Mouse (Mus musculus): Measurements from ENCODE around the gene Pcp4l1. TPM values are rescaled to one million over a fixed set of nuclear protein-coding genes. Genes with fewer than 3 reads are reported as not detected.

Gene Pcp4l1
- total and polyA plus RNA-seq, 3 experiments, result not detected

DNA sequence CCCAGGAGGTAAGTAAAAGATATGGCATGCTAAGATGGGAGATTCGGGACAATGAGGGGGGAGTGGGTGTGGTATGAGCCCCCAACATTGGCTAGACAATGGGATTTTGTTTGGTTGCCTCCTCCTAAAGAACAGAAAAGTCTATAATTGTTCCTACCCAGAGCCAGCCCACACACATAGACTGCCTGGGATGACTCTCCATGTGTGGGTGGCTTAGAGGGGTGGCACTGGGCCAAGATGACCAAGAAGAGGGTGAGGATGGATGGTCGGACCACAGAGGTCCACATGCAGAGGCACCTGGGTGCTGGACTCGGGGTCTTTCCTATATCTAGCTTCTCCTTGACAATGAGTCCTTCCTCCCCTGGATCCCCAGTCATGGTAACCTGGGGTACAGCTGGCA lies 39.4 kb downstream of the Pcp4l1 start:
- DNase-seq (ENCODE audit: low read depth, low spot score), result no peak
- no peak overlapping the region for H3K4me3 ChIP-seq (ENCODE audit: control insufficient read depth in 1 of 2, insufficient read depth in 1 of 2, low read depth in 2 of 2, low read length in 2 of 2)
- peaks cover 0 to 10% of the 10 kb centered on the region in 2 experiments; a peak in 2 of 4 replicates for H3K36me3 ChIP-seq (ENCODE audit: control insufficient read depth in 1 of 2, insufficient read depth in 2 of 2, low read length in 2 of 2)
- H3K27ac ChIP-seq (ENCODE audit: control insufficient read depth, low read depth, low read length), result no peak overlapping the region
- H3K79me2 ChIP-seq (ENCODE audit: control insufficient read depth, insufficient read depth, low read length, poor library complexity), result no peaks in the 10 kb centered on the region
- H3K4me1 ChIP-seq (ENCODE audit: control insufficient read depth in 1 of 2, insufficient read depth in 2 of 2, low read length in 2 of 2), result peaks cover 0 to 18% of the 10 kb centered on the region in 2 experiments; a peak in 1 of 4 replicates
- TF ChIP-seq NRF1 (IDR thresholded peaks at IDR 0.05; ENCODE audit: insufficient read depth, low read depth, low read length, poor library complexity, severe bottlenecking) (no peak), MYB (IDR thresholded peaks at IDR 0.05; ENCODE audit: low read depth, low read length) (no peak), TBP (IDR thresholded peaks at IDR 0.05; ENCODE audit: low read depth, low read length) (no peak), GABPA (IDR thresholded peaks at IDR 0.05; ENCODE audit: low read depth, low read length) (no peak), KAT2A (conservative IDR thresholded peaks at IDR 0.05; ENCODE audit: low read depth, low read length) (no peak), USF1 (IDR thresholded peaks at IDR 0.05; ENCODE audit: low read depth, low read length) (no peak), POLR2A (IDR thresholded peaks at IDR 0.05; ENCODE audit: control insufficient read depth in 1 of 2, insufficient read depth in 1 of 2, low read depth in 1 of 2, low read length in 2 of 2, poor library complexity in 1 of 2) (no peak), BHLHE40 (IDR thresholded peaks at IDR 0.05; ENCODE audit: borderline replicate concordance, low read depth, low read length) (no peak), MXI1 (IDR thresholded peaks at IDR 0.05; ENCODE audit: low read depth, low read length) (no peak), ETS1 (IDR thresholded peaks at IDR 0.05; ENCODE audit: low read depth, low read length) (no peak), TCF12 (IDR thresholded peaks at IDR 0.05; ENCODE audit: low read depth, low read length) (no peak), ZMIZ1 (IDR thresholded peaks at IDR 0.05; ENCODE audit: low read depth, low read length) (no peak), CHD1 (IDR thresholded peaks at IDR 0.05; ENCODE audit: low read depth, low read length) (no peak)
- no peaks in the 10 kb centered on the region; a peak in 1 of 4 replicates for H3K27me3 ChIP-seq (ENCODE audit: control insufficient read depth in 1 of 2, insufficient read depth in 2 of 2, low read length in 2 of 2)
- H3K9ac ChIP-seq (ENCODE audit: control insufficient read depth, low read depth, low read length, poor library complexity, severe bottlenecking), result no peak overlapping the region
- H3K9me3 ChIP-seq (replicated peaks; ENCODE audit: insufficient read depth, low read length), result no peaks in the 10 kb centered on the region

DNA sequence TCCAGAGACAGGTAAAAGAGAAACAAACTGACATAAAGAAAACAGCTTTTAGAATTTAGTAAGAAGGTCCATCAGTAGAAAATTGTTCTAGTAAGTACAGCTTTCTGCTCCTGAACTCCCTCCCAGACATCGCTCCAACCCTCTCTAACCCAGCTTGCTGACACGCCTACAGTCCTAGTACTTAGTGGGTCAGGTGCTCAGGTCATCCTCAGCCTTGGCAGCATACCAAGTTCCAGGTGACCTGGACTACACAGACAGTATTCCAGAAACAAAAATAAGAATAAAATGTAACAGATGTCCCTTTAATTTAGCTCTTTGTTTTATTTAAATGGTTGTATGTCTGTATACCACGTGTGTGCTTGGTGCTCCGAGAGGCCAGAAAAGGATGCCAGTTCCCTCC lies 44.1 kb downstream of the Pcp4l1 start:
- peaks cover 14% of the 10 kb centered on the region for H3K79me2 ChIP-seq (ENCODE audit: control insufficient read depth, insufficient read depth, low read length, poor library complexity)
- H3K27ac ChIP-seq (ENCODE audit: control insufficient read depth, low read depth, low read length), result no peak overlapping the region
- peaks cover 2 to 26% of the 10 kb centered on the region in 2 experiments for H3K4me1 ChIP-seq (ENCODE audit: control insufficient read depth in 1 of 2, insufficient read depth in 2 of 2, low read length in 2 of 2)
- H3K27me3 ChIP-seq (ENCODE audit: control insufficient read depth in 1 of 2, insufficient read depth in 2 of 2, low read length in 2 of 2), result no peaks in the 10 kb centered on the region
- DNase-seq (ENCODE audit: low read depth, low spot score), result no peak
- H3K36me3 ChIP-seq (ENCODE audit: control insufficient read depth in 1 of 2, insufficient read depth in 2 of 2, low read length in 2 of 2), result peaks cover 0 to 22% of the 10 kb centered on the region in 2 experiments; a peak in 2 of 4 replicates
- H3K4me3 ChIP-seq (ENCODE audit: control insufficient read depth in 1 of 2, insufficient read depth in 1 of 2, low read depth in 2 of 2, low read length in 2 of 2), result no peak overlapping the region
- H3K9me3 ChIP-seq (replicated peaks; ENCODE audit: insufficient read depth, low read length), result no peaks in the 10 kb centered on the region
- TF ChIP-seq ZNF384 (IDR thresholded peaks at IDR 0.05; ENCODE audit: low read depth, low read length), result no peak
- TF ChIP-seq MXI1 (IDR thresholded peaks at IDR 0.05; ENCODE audit: low read depth, low read length), result no peak
- TF ChIP-seq CTCF (IDR thresholded peaks at IDR 0.05 in 2 of 3, conservative IDR thresholded peaks at IDR 0.05 in 1 of 3; ENCODE audit: control insufficient read depth in 1 of 3, insufficient read depth in 1 of 3, low read depth in 2 of 3, low read length in 3 of 3, poor library complexity in 1 of 3, severe bottlenecking in 1 of 3), result no peak
- no peak for TF ChIP-seq POLR2AphosphoS5 (IDR thresholded peaks at IDR 0.05; ENCODE audit: borderline replicate concordance, low read depth, low read length)
- no peak for TF ChIP-seq EP300 (IDR thresholded peaks at IDR 0.05; ENCODE audit: low read depth in 1 of 2, low read length in 2 of 2)
- no peak for TF ChIP-seq BHLHE40 (IDR thresholded peaks at IDR 0.05; ENCODE audit: borderline replicate concordance, low read depth, low read length)
- TF ChIP-seq TAL1 (IDR thresholded peaks at IDR 0.05; ENCODE audit: low read length), result no peak
- TF ChIP-seq USF1 (IDR thresholded peaks at IDR 0.05; ENCODE audit: low read depth, low read length), result no peak
- no peak for TF ChIP-seq ZMIZ1 (IDR thresholded peaks at IDR 0.05; ENCODE audit: low read depth, low read length)
- no peak for TF ChIP-seq GABPA (IDR thresholded peaks at IDR 0.05; ENCODE audit: low read depth, low read length)
- no peak for TF ChIP-seq NRF1 (IDR thresholded peaks at IDR 0.05; ENCODE audit: insufficient read depth, low read depth, low read length, poor library complexity, severe bottlenecking)
- TF ChIP-seq POLR2A (IDR thresholded peaks at IDR 0.05; ENCODE audit: control insufficient read depth in 1 of 2, insufficient read depth in 1 of 2, low read depth in 1 of 2, low read length in 2 of 2, poor library complexity in 1 of 2), result no peak
- TF ChIP-seq ZKSCAN1 (IDR thresholded peaks at IDR 0.05; ENCODE audit: low read depth, low read length), result no peak
- TF ChIP-seq MYC (IDR thresholded peaks at IDR 0.05; ENCODE audit: low read depth, low read length), result no peak
- no peak for TF ChIP-seq HCFC1 (IDR thresholded peaks at IDR 0.05; ENCODE audit: low read depth, low read length)
- TF ChIP-seq RCOR1 (IDR thresholded peaks at IDR 0.05; ENCODE audit: low read depth, low read length), result no peak
- no peak for TF ChIP-seq MAFK (IDR thresholded peaks at IDR 0.05; ENCODE audit: borderline replicate concordance, low read depth, low read length)
- no peak for TF ChIP-seq UBTF (IDR thresholded peaks at IDR 0.05; ENCODE audit: borderline replicate concordance, insufficient read depth, low read depth, low read length)
- TF ChIP-seq ETS1 (IDR thresholded peaks at IDR 0.05; ENCODE audit: low read depth, low read length), result no peak
- TF ChIP-seq USF2 (IDR thresholded peaks at IDR 0.05; ENCODE audit: borderline replicate concordance in 1 of 2, insufficient read depth in 1 of 2, low read depth in 1 of 2, low read length in 2 of 2), result no peak
- no peak overlapping the region for H3K9ac ChIP-seq (ENCODE audit: control insufficient read depth, low read depth, low read length, poor library complexity, severe bottlenecking)

Measured in MEL (cell line).